Mouse (Mus musculus) lung, embryonic 14.5 days (tissue): Measurements from ENCODE around the gene Rln1. TPM values are rescaled to one million over a fixed set of nuclear protein-coding genes. Genes with fewer than 3 reads are reported as not detected.

ENCODE experiments used
- ATAC-seq: fragments of 200-750 bp; cut with Nextera tagmentation; 2 replicates; pipeline ENCODE4 v1.8.0; 2017; ENCODE audit warnings: mild to moderate bottlenecking, moderate TSS enrichment, moderate library complexity; ENCODE audit not compliant: insufficient read depth
- DNase-seq: peaks from one replicate; pipeline ENCODE4 v3.0.0-alpha.2; 2015
- H3K27ac ChIP-seq: fragments of 300-500 bp; sonication (generic); 2 replicates; pipeline ENCODE4 v1.5.1; 2014; ENCODE audit warnings: low read depth, mild to moderate bottlenecking, moderate library complexity
- H3K27me3 ChIP-seq: fragments of 300-500 bp; sonication (generic); 2 replicates; pipeline ENCODE4 v1.6.1; 2014; ENCODE audit warnings: low read length, control low read depth; ENCODE audit not compliant: insufficient read depth
- H3K36me3 ChIP-seq: fragments of 300-500 bp; sonication (generic); 2 replicates; pipeline ENCODE4 v1.6.1; 2014; ENCODE audit warnings: control low read depth; ENCODE audit not compliant: insufficient read depth
- H3K4me1 ChIP-seq: fragments of 300-500 bp; sonication (generic); 2 replicates; pipeline ENCODE4 v1.6.1; 2014; ENCODE audit warnings: antibody characterized with exemption, control low read depth; ENCODE audit not compliant: insufficient read depth
- H3K4me2 ChIP-seq: fragments of 300-500 bp; sonication (generic); 2 replicates; pipeline ENCODE4 v1.6.1; 2014; ENCODE audit warnings: mild to moderate bottlenecking
- H3K4me3 ChIP-seq: fragments of 300-500 bp; sonication (generic); 2 replicates; pipeline ENCODE4 v1.5.1; 2014; ENCODE audit warnings: low read depth, low read length
- H3K9ac ChIP-seq: fragments of 300-500 bp; sonication (generic); 2 replicates; pipeline ENCODE4 v1.6.1; 2014
- H3K9me3 ChIP-seq: fragments of 300-500 bp; sonication (generic); 2 replicates; pipeline ENCODE4 v1.6.1; 2016; ENCODE audit warnings: low read depth, low read length, control low read depth
- CTCF ChIP-seq: IDR thresholded peaks from 2 replicates; pipeline ENCODE4 v1.5.1; 2016; ENCODE audit warnings: antibody characterized with exemption, low read depth
- WGBS: fragments of 180-500 bp; shearing (Covaris S2); extraction: QIAGEN DNeasy Blood & Tissue Kit; methylation state at CpG from one replicate; pipeline ENCODE4 v1.1.7; 2014; 5-methylcytosine and 5-hydroxymethylcytosine counted together
- polyA plus RNA-seq: library from polyadenylated mRNA; unstranded; fragments of >200 nt; fragmentation: Nextera tagmentation; extraction: Ambion mirVana; gene quantifications from 2 replicates; pipeline ENCODE4 v1.2.1, GENCODE M21; 2014

Rln1 gene
- polyA plus RNA-seq: not detected in 2 replicates

DNA sequence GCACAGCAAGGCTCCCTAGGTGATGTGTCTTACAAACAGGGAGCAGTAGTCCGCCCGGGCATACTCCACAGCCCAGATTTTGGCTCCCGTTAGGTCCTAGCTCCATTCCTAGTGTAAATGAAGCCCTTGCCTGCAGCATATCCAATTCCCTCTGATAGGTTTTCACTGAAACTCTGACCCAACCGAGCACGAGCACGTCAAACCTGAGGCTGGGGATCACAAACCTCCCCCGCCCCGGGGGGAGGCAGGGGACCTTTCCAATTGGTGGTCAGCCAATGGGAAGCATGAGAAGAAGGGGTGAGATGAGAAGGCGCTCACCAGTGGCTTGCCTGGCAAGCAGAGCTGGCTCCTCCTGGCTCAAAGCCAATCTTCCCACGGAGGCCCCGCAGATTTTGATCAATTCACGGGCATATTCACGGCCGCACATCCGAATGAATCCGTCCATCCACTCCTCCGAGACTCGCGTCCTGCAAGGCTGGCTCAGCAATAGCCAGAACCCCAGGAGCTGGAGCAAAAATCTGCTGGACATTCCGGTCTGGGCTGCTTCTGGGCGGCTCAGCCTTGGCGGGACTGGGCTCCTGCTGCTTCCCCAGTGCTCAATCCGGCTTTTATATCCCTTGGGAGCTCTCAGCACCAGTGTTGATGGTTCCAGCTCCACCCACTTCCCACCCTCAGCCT, at the start of gene Rln1:
TSS of gene Rln1 (minus strand) at position 603 of the 678 bp plus-strand sequence.
- DNase-seq: peak; percentile 76
- WGBS: 2% methylated on average over 23 of the region's 23 CpGs
- Histone ChIP-seq H3K4me1 (peaks cover 7% of the 10 kb centered on the region; the same call in 1 of the 2 replicates), H3K4me3 (peak within 1 kb of the TSS; percentile 38), H3K27ac (no peak within 1 kb of the TSS), H3K9ac (peak within 1 kb of the TSS; percentile 60), H3K36me3 (no peaks in the 10 kb centered on the region), H3K27me3 (peaks cover 19% of the 10 kb centered on the region), H3K9me3 (no peaks in the 10 kb centered on the region), H3K4me2 (peak within 1 kb of the TSS; percentile 80)
- TF ChIP-seq CTCF: no peak
- peak; percentile 63; the same call in 1 of the 2 replicates for ATAC-seq

- no peak overlapping the region for H3K4me2 ChIP-seq
- ATAC-seq (no peak), DNase-seq (no peak)
- H3K9ac ChIP-seq: no peak overlapping the region
- no peak for TF ChIP-seq CTCF
- no peaks in the 10 kb centered on the region for H3K4me1 ChIP-seq
- 84% methylated on average over 5 of the region's 5 CpGs for WGBS
- H3K27ac ChIP-seq: no peak overlapping the region
- no peaks in the 10 kb centered on the region for H3K36me3 ChIP-seq
- H3K27me3 ChIP-seq: no peaks in the 10 kb centered on the region
- no peaks in the 10 kb centered on the region for H3K9me3 ChIP-seq
- H3K4me3 ChIP-seq: no peak overlapping the region
Measured at GRCm38 (mm10) chr19:29383368-29383767, 48.9 kb upstream of the Rln1 start.

- WGBS: 80% methylated on average over 14 of the region's 14 CpGs
- H3K9me3 ChIP-seq: no peaks in the 10 kb centered on the region
- H3K9ac ChIP-seq: no peak overlapping the region
- H3K27me3 ChIP-seq: no peaks in the 10 kb centered on the region
- no peak overlapping the region for H3K27ac ChIP-seq
- H3K4me1 ChIP-seq: no peaks in the 10 kb centered on the region
- no peaks in the 10 kb centered on the region for H3K36me3 ChIP-seq
- ATAC-seq: no peak
- TF ChIP-seq CTCF: no peak
- no peak overlapping the region for H3K4me3 ChIP-seq
- DNase-seq: no peak
- H3K4me2 ChIP-seq: no peak overlapping the region
Measured at GRCm38 (mm10) chr19:29379839-29380603, 45.6 kb upstream of the Rln1 start.

DNA sequence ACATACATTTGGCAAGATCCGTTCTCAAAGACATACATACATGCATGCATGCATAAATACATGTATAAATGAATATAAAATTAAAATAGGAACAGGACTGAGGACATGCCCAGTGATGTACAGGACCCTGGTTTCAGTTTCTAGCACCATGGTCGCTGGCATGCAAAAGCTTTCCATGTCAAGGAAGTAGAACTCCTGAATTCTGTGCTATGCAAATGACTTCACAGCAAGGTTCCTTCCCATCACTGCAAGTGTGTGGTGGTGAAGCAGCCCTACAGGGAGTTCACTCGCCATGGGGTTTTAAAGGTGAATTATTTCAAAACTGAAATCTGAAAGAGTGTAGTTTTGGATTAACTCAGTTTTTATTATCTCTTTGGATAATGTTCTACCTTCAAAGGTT, 41.9 kb upstream of the Rln1 start:
- Histone ChIP-seq H3K27me3 (no peaks in the 10 kb centered on the region), H3K4me1 (no peaks in the 10 kb centered on the region), H3K9ac (no peak overlapping the region), H3K4me2 (no peak overlapping the region), H3K27ac (no peak overlapping the region), H3K36me3 (no peaks in the 10 kb centered on the region), H3K9me3 (no peaks in the 10 kb centered on the region), H3K4me3 (no peak overlapping the region)
- WGBS: 76% methylated on average over 3 of the region's 3 CpGs
- no peak for TF ChIP-seq CTCF
- no peak for DNase-seq
- no peak for ATAC-seq

GRCm38 (mm10) chr19:29374947-29375346, 40.5 kb upstream of the Rln1 start:
- ATAC-seq (no peak), DNase-seq (no peak)
- H3K4me2 ChIP-seq: no peak overlapping the region
- H3K4me1 ChIP-seq: no peaks in the 10 kb centered on the region
- H3K9ac ChIP-seq: no peak overlapping the region
- no peak overlapping the region for H3K4me3 ChIP-seq
- no peak overlapping the region for H3K27ac ChIP-seq
- H3K9me3 ChIP-seq: no peaks in the 10 kb centered on the region
- TF ChIP-seq CTCF: no peak
- WGBS: 88% methylated on average over 9 of the region's 9 CpGs
- H3K27me3 ChIP-seq: no peaks in the 10 kb centered on the region
- no peaks in the 10 kb centered on the region for H3K36me3 ChIP-seq

GRCm38 (mm10) chr19:29373438-29373837, 39.0 kb upstream of the Rln1 start:
- 24% methylated on average over 11 of the region's 11 CpGs for WGBS
- no peak for TF ChIP-seq CTCF
- DNase-seq (no peak), ATAC-seq (no peak)
- Histone ChIP-seq H3K27ac (no peak overlapping the region), H3K9ac (no peak overlapping the region), H3K4me1 (no peaks in the 10 kb centered on the region), H3K9me3 (no peaks in the 10 kb centered on the region), H3K36me3 (no peaks in the 10 kb centered on the region), H3K4me2 (peak overlapping the region; percentile 51), H3K27me3 (no peaks in the 10 kb centered on the region), H3K4me3 (0 out of 2 replicates have a peak overlapping the region, but pooled peaks have one; percentile 6)

DNA sequence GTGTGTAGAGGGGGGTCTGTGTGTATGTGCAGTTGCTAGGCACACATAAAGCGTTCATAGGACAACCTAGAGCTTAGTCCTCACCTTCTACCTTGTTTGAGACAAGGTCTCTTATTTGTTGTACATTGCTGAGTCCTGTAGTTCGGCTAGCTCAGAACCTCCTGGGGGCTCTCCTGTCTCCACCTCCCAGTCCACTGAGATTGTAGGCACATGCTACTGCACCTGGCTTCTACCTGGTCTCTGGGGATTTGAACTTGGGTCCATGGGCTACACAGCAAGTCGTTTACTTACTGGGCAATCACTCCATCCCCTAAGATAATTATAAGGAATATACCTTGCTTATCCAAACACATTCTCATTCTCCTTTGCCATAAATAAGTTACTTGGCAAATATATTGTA, 38.2 kb upstream of the Rln1 start:
- no peak for TF ChIP-seq CTCF
- ATAC-seq (no peak), DNase-seq (no peak)
- H3K36me3 ChIP-seq: no peaks in the 10 kb centered on the region
- H3K4me1 ChIP-seq: no peaks in the 10 kb centered on the region
- H3K4me2 ChIP-seq: no peak overlapping the region
- H3K27ac ChIP-seq: no peak overlapping the region
- no peaks in the 10 kb centered on the region for H3K27me3 ChIP-seq
- H3K9ac ChIP-seq: no peak overlapping the region
- no peaks in the 10 kb centered on the region for H3K9me3 ChIP-seq
- WGBS: 86% methylated on average over 3 of the region's 3 CpGs
- H3K4me3 ChIP-seq: no peak overlapping the region
